Mouse (Mus musculus) skeletal muscle tissue, adult 2 months (tissue): Measurements from ENCODE around the gene Tfip11.

ENCODE experiments used
- DNase-seq: peaks from one replicate; pipeline ENCODE4 v3.0.0-alpha.2; 2012; ENCODE audit warnings: low read depth, low spot score

Tfip11 gene

DNA sequence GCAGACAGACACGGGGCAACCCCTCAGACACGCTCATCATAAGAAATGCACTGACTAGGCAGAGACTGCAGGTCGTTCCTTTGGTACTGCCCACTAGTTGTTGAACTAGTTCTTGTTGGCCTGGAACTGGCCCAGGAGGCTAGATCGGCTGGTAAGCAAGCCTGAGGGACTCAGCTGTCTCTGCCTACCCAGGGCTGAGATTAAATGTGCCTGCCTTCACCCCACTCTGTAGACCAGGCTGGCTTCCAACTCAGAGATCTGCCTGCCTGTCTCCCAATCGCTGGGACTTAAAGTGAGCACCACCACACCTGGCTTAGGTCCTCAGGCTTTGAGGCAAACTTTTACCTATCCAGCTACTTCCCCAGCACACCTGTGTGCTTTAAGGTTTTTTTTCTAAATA, 5.8 kb upstream of the Tfip11 start:
- DNase-seq, result no peak

- DNase-seq, result no peak
These were observed 5.2 kb upstream of the Tfip11 start for GRCm38 (mm10) chr5:112320936-112321335.

- DNase-seq, result no peak
These were observed 4.8 kb upstream of the Tfip11 start for GRCm38 (mm10) chr5:112321376-112321775.

DNA sequence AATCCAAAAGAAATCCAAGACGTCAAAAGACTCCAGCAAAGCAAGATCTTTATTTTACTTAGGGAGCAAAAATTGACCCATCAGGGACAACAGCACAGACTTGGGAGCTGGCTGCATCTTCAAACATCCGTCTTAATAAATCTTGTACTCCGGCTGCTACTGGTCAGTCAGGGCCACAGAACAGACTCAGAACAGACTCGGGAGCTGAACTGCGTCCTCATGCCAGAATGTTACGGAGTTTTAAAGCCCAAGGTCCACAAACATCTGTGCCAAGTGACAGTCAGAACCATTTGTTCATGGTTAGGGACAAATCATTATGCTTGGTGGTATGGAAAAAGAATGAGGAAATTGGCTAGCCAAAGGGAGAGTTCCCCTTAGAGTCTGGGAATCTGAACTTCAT, 2.9 kb upstream of the Tfip11 start:
- no peak for DNase-seq

GRCm38 (mm10) chr5:112324637-112325545, 1.3 kb upstream of the Tfip11 start:
- DNase-seq, result no peak

- no peak for DNase-seq
These were observed 370 bp downstream of the Tfip11 start for GRCm38 (mm10) chr5:112326446-112327009.

GRCm38 (mm10) chr5:112327854-112328253, 1.7 kb downstream of the Tfip11 start:
- DNase-seq, result no peak

GRCm38 (mm10) chr5:112329805-112330564, 3.8 kb downstream of the Tfip11 start:
- DNase-seq, result no peak

DNA sequence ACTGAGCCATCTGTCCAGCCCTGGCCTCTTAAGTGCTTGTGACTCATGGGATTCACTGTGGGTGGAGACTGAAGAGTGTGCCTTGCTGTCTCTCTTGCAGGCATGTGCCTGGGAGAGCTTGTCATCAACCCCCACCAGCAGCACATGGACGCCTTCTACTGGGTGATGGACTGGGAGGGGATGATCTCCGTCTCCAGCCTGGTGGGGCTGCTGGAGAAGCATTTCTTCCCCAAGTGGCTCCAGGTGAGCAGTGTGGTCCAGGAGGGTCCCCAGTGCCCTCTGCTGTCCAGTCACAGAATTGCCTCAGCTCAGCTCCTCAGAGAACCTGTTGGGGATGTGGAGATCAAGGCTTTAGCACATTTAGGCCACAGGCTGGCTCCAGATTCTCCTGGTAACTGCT, 9.3 kb downstream of the Tfip11 start:
- no peak for DNase-seq

DNA sequence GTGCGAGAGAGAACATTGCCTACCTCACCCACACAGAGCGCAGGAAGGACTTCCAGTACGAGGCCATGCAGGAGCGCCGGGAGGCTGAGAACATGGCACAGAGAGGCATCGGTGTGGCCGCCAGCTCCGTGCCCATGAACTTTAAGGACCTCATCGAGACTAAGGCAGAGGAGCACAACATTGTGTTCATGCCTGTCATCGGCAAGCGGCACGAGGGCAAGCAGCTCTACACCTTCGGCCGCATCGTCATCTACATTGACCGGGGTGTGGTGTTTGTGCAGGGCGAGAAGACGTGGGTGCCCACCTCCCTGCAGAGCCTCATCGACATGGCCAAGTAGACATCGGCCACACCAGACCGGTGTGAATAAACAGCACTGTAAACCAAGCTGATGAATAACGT, 10.8 kb downstream of the Tfip11 start:
- no peak for DNase-seq

GRCm38 (mm10) chr5:112339215-112339614, 13.1 kb downstream of the Tfip11 start:
- DNase-seq, result no peak

DNA sequence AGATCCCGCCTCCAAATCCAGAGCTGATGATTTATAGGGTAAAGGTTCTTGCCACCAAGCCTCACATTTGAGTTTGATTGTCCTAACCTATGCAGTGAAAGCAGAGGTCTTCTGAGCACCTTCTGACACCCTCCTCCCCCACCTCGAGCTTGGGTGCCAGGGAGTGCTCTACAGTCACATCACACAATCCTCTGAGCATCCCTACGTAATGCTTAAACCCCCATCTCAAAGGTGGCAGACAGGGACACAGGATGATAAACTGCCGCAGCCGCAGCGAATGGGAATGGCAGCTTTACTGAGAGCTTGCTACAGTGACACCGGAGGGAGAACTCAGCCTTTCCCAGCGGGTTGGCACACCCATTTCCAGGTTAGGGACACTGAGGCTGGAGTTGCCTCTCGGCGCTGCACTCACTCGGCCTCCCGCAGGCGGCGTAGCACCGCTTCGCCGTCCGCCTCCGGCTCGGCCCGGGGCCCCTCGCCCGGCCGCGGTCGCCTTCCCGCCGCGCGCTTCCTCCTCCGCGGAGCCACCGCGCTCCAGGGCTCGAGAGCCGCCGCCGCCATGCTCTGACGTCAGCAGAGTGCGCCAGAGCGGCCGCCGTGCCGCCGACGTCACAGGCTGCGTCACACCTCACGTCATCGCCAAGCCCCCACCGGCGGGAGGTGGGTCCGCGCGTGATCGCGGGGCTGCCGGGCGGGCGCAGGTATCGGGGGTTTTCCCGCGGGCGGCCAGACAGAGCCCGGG, 16.5 kb downstream of the Tfip11 start, which contains the start of the genes Srrd and Hps4:
TSS of gene Srrd (minus strand) at position 578 of the 742 bp plus-strand sequence.
TSS of gene Hps4 (plus strand) at position 621 of the 742 bp plus-strand sequence.
- peak; percentile 59 for DNase-seq

DNA sequence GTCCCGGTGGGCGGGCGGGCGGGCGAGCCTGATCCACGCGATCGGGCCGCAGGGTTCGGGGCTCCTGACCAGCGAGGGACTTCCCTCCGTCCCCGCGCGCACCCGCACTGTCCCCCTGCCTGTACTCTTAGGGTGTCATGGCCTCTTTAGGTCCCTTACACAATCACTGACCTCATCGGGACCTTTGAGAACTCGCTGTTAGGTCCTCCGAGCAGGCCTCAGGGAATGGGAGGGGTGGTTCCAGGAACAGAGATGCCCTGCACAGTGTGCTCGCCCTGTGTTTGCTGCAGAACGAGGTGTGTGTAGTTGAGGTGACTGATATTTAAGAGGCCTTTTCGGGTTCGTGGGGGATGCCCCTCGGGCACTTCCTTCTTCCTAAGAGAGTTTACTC, 17.0 kb downstream of the Tfip11 start:
- no peak for DNase-seq

- no peak for DNase-seq
These were observed 18.2 kb downstream of the Tfip11 start for GRCm38 (mm10) chr5:112344092-112344960.

GRCm38 (mm10) chr5:112346211-112346965, 20.2 kb downstream of the Tfip11 start:
- no peak for DNase-seq

DNA sequence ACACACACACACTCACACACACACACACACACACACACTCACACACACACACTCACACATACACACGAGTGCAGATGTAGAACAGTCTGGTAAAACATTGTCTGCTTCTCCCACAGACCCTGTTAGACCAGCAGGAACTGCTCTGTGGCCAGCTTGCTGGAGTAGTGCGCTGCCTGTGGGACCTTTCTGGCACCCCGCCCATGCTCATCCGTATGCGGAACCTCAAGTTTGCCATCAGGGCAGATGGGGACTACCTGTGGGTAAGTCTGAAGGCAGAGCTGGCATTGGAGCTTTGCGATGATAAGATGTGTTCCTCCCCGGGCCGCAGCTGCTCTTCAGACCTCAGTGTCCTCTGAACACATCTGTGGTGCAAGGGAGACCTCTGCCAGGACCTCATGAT, 23.0 kb downstream of the Tfip11 start:
- no peak for DNase-seq

DNA sequence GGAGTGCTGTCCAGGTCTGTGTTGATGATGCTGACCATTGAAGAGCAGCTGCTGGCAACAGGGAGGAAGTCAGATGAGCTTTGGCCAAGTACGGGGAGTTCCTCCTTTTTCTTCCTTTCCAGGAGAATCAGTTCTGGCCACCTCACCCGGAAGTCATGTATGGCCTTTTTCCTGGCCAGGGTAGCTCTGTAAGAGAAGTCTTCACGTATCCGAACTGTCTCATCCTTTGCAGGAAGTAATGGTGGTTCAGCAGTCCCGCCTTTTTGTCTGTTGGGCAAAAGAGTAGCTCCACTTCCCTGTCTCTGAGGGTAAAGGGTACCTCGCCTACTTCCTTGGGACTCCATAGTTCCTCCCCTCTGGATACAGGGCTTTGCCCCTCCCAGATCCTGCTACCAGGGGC, 29.3 kb downstream of the Tfip11 start:
- no peak for DNase-seq

GRCm38 (mm10) chr5:112355910-112356309, 29.8 kb downstream of the Tfip11 start, which contains the start of gene Gm6583:
Gene Gm6583, minus strand, starts transcription at chr5:112356033.
- DNase-seq, result no peak

- no peak for DNase-seq
These were observed 30.2 kb downstream of the Tfip11 start for GRCm38 (mm10) chr5:112356322-112356721.

DNA sequence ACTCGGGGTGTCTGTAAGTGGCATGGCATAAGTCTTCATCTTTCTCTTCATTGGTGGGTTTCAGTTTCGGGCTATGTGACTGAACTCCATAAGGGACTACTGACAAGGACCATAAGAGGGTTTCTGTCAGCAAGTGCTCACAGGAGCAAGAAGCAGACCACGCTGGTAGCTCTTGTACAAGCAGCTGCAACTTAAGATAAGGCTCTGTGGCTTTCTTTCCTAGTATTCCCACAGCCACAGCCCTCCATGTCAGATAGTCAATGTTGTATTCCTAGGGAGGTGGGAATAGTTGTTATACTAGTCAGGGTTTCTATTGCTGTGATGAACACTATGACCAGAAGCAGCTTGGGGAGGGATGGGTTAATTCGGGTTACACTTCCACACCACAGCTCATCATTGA, 33.4 kb downstream of the Tfip11 start:
- no peak for DNase-seq
